Mouse (Mus musculus) urinary bladder, postnatal 4 days (tissue): ENCODE data around the gene Pla2g3.

Experiments used
- DNase-seq, 2 experiments: peaks; one replicate each; pipeline ENCODE4 v3.0.0; 2021 to 2022; ENCODE audit warnings: low spot score in 2 of 2

The Pla2g3 gene

GRCm38 (mm10) chr11:3487952-3488570, at the start of gene Pla2g3:
TSS of gene Pla2g3 (plus strand) at chr11:3488284.
- no peak for DNase-seq

- no peak for DNase-seq
Measured at GRCm38 (mm10) chr11:3441696-3442443, 46.2 kb upstream of the Pla2g3 start.

- DNase-seq = no peak
Measured at GRCm38 (mm10) chr11:3442677-3443076, 45.4 kb upstream of the Pla2g3 start.

GRCm38 (mm10) chr11:3443091-3443490, 45.0 kb upstream of the Pla2g3 start:
- no peak for DNase-seq

- DNase-seq = no peak
Measured at GRCm38 (mm10) chr11:3444875-3445274, 43.2 kb upstream of the Pla2g3 start.

GRCm38 (mm10) chr11:3451701-3452163, 36.4 kb upstream of the Pla2g3 start:
- DNase-seq = peak in 1 of 2 experiments; percentile 60

GRCm38 (mm10) chr11:3452167-3452639, 35.9 kb upstream of the Pla2g3 start, which contains the start of gene Rnf185:
TSS of gene Rnf185 (minus strand) at chr11:3452363.
- DNase-seq = peak; percentile 91 to 92

- no peak for DNase-seq
Measured at GRCm38 (mm10) chr11:3452769-3453168, 35.3 kb upstream of the Pla2g3 start.

GRCm38 (mm10) chr11:3453467-3453866, 34.6 kb upstream of the Pla2g3 start:
- no peak for DNase-seq

- DNase-seq = no peak
Measured at GRCm38 (mm10) chr11:3454506-3454905, 33.6 kb upstream of the Pla2g3 start.

- peak; percentile 26 to 72 for DNase-seq
Measured at GRCm38 (mm10) chr11:3456354-3456753, 31.7 kb upstream of the Pla2g3 start.

- DNase-seq = no peak
Measured at GRCm38 (mm10) chr11:3458428-3459104, 29.5 kb upstream of the Pla2g3 start.

- DNase-seq = no peak
Measured at GRCm38 (mm10) chr11:3459105-3459468, 29.0 kb upstream of the Pla2g3 start.

- no peak for DNase-seq
Measured at GRCm38 (mm10) chr11:3462846-3463245, 25.2 kb upstream of the Pla2g3 start.

- no peak for DNase-seq
Measured at GRCm38 (mm10) chr11:3471448-3471850, 16.6 kb upstream of the Pla2g3 start.

- DNase-seq = peak; percentile 67 to 88
Measured at GRCm38 (mm10) chr11:3472484-3472883, 15.6 kb upstream of the Pla2g3 start.

GRCm38 (mm10) chr11:3474480-3475115, 13.5 kb upstream of the Pla2g3 start:
- DNase-seq = no peak

GRCm38 (mm10) chr11:3475489-3475888, 12.6 kb upstream of the Pla2g3 start:
- no peak for DNase-seq

GRCm38 (mm10) chr11:3483980-3484642, 4.0 kb upstream of the Pla2g3 start:
- DNase-seq = no peak

GRCm38 (mm10) chr11:3486349-3486748, 1.7 kb upstream of the Pla2g3 start:
- no peak for DNase-seq

GRCm38 (mm10) chr11:3489036-3489435, 952 bp downstream of the Pla2g3 start:
- no peak for DNase-seq
